Mouse (Mus musculus): ENCODE data around the gene Slc25a35. TPM values are rescaled to one million over a fixed set of nuclear protein-coding genes. Genes with fewer than 3 reads are reported as not detected.
"Not testable (repeated sequence)": the region's sequence is repeated elsewhere in the genome, so short reads cannot be mapped to it uniquely, and the experiment has no call there.

The Slc25a35 gene
- total RNA-seq, 2 experiments from 2014 or later: 4.8 to 5.4 TPM

DNA sequence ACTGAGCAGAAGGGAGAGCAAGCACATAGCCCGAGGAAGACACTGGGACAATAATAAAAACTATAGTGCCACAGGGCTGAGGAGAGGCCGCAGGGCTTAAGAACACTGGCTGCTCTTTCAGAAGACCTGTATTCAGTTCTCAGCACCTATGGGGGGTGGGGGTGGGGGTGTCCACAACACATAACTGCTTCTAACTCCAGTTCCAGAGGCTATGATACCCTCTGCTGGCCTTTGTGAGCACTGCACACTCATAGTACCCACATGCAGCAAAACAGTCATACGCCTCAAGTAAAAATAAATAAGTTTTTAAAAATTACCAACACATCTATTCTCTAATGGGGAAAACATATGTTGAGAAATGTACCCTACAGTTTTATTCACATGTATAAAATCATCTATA, 26.4 kb downstream of the Slc25a35 start:
- DNase-seq (ENCODE audit: low spot score in 2 of 2): peak in 1 of 2 experiments; percentile 38
- intact Hi-C loops (cut with DNase I): no loop called here

DNA sequence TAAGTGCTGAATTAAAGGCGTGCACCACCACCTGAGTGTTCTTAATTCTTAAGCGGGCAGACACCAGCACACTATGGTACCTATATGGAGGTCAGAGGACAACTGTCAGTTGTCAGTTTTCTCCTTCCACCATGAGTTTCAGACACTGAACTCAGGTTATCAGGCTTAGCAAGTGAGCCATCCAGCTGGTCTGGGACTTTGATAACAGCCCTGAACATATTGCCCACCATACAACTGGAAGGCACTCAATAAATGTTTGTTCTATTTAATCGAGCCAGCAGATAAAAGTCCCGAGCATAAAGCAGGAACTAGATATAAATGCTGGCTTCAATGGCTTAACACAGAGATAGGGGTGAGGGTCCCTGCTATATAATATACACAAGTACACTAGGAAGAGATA, 29.1 kb downstream of the Slc25a35 start:
- intact Hi-C loops (cut with DNase I): no loop called here
- DNase-seq (ENCODE audit: low spot score in 2 of 2): no peak

DNA sequence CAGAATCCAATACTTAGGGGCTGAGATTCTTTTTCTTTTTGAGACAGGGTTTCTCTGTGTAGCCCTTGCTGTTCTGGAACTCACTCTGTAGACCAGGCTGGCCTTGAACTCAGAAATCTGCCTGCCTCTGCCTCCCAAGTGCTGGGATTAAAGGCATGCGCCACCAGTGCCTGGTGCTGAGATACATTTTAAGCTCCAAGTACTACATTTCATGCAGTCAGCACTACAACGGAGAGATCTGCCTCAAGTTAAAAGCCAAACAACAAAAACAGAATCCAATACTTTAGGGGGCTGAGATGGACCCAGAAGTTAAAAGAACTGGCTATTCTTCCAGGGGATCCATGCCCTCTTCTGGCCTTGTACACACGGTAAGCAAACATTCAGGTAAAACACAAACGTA, 34.9 kb downstream of the Slc25a35 start:
- intact Hi-C loops (cut with DNase I); DNase-seq (ENCODE audit: low spot score in 2 of 2): not testable (repeated sequence)

DNA sequence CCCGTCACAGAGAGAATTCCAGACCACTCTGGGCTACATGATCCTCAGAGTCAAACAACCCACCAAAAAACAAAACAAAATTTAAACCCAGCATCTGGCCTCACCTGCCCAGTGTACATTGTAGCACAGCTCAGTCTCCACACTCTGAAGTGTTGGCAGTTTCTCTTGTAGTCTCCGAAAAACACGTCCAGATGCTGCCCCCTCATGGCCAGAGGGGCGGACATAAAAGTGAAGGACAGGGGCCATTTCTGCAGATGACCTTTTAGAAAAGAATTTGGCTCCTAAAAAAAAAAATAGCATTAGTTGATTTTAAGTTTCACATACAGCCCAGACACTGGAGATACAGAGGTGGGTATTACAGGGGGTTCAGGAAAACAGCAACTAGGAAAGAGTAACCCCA, 35.7 kb downstream of the Slc25a35 start:
- intact Hi-C loops (cut with DNase I): no loop called here
- no peak for DNase-seq (ENCODE audit: low spot score in 2 of 2)

DNA sequence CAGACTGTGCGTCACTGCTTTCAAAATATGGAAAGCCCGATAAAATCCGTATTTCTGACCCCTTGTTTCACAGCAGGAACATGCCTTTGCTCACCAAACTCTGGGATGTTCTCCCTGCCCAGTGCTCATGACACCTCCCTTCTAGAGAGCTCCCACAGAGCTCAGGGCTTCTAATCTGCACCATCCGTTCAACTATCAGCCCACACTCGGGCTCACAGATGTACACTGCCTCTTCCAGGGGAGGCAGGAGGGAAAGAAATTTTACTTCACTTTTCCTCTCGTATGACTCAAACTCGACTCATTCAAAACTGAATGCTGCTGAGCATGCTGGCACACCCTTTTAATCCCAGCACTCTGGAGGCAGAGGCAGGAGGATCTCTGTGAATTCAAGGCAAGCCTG, 37.3 kb downstream of the Slc25a35 start:
- no peak for DNase-seq (ENCODE audit: low spot score in 2 of 2)
- intact Hi-C loops (cut with DNase I): no loop called here

DNA sequence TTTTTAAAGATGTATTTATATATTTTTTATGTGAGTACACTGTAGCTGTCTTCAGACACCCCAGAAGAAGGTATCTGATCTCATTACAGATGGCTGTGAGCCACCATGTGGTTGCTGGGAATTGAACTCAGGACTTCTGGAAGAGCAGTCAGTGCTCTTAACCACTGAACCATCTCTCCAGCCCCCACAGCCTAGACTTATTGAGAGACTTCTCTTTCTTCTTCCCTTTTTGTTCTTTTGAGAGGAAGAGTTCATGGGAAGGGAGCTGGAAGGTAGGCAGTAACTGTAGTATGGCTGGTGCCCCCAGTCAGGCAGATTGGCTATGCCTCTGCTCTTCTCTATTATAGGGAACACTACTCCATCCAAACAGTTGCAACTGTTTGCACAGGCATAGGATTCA, 38.6 kb downstream of the Slc25a35 start:
- intact Hi-C loops (cut with DNase I); DNase-seq (ENCODE audit: low spot score in 2 of 2): not testable (repeated sequence)

DNA sequence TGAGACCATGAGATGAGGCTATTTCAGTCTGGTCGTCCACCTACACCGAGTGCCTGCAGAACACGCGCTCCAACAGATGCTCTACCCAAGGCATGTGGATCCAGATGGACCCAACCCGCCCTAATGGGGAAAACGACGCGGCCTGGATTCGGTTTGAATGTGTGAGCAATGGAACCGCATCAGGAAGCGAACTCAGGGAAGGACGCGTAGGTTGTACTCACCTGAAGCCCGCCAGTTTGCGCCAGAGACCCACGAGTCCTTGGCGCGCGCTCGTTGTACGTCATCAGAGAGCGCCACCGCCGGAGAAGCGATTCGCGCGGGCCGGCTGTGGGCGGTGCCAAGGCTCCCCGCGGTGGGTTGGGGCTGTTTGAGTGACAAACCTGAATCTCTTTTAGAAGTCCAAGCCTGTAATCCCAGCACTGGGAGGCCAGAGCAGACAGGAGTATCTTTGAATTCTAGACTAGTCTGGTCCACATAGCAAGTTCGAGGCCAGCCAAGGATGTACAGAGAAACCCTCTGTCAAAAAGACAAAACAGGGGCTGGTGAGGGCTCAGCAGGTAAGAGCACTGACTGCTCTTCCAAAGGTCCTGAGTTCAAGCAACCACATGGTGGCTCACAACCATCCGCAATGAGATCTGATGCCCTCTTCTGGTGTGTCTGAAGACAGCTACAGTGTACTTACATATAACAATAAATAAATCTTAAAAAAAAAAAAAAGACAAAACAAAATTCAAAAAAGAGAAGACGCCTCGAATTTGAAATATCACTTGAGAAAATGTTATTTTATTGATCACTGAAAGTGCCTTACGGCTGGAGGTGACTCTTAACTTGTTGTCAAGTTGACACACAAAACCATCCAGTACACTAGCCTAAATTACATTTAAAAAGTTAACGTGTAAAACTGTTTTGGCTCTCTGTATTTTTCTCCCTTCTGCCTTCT, 40.5 kb downstream of the Slc25a35 start, which contains the start of gene Pfas:
Gene Pfas (minus strand): TSS at position 279 of the 940 bp plus-strand sequence.
- DNase-seq (ENCODE audit: low spot score in 2 of 2): peak; percentile 94 to 95
- intact Hi-C loops (cut with DNase I): no loop called here

DNA sequence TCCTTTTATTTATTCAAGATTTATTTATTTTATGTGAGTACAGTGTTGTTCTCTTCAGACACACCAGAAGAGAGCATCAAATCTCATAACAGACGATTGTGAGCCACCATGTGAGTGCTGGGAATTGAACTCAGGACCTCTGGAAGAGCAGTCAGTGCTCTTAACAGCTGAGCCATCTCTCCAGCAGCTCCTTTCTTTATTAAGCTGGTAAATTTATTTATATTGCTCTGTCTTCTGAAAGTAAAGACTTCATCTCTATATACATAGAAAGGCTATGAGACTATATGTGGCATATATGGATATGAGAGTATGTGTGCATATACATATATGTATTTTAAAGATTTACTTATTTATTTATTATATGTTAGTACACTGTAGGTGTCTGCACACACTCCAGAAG, 41.6 kb downstream of the Slc25a35 start:
- intact Hi-C loops (cut with DNase I): no loop called here
- DNase-seq (ENCODE audit: low spot score in 2 of 2): no peak

DNA sequence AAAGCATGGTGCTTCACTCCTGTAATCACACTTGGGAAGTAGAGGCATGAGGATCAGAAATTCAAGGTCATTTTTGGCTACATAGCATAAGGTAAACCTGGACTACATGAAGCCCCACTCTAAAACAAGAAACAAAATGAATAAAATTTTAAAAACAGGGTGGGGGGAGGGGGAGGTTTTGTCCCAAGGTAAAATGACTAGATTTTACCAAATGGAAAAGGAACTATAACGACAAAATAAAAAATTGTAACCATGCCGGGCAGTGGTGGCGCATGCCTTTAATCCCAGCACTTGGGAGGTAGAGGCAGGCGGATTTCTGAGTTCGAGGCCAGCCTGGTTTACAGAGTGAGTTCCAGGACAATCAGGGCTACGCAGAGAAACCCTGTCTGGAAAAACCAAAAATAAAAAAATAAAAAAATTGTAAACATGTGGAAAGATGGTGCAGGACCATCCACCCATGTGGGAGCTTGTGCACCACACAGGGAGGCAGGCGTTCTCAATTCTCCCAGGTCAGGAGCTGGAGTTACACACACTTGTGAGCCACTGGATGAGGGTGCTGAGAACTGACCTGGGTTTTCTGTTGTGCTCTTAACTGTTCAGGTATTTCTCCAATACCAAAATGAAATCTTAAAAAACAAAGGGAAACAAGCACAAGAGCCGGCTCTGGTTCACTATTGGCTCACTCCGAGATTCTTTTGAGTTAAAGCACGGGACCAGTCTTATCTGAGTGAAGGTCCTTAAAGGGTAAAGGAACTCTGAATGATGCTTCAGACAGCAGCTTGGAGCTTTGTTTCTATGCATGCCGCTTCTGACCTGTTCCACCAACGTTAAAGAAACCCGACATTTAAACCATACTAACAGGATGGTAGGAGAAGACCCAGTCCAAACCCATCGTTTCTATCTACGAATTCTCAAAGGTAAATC, 42.7 kb downstream of the Slc25a35 start:
- no peak for DNase-seq (ENCODE audit: low spot score in 2 of 2)
- intact Hi-C loops (cut with DNase I): no loop called here

DNA sequence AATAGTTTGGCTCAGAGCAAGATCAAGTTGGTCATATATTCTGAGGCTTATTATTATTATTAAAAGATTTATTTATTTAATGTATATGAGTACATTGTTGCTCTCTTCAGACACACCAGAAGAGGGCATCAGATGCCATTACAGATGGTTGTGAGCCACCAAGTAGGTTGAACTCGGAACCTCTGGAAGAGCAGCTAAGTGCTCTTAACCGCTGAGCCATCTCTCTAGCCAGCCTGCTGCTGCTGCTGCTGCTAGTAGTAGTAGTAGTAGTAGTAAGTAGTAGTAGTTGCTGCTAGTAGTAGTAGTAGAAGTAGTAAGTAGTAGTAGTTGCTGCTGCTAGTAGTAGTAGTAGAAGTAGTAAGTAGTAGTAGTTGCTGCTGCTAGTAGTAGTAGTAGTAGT, 43.5 kb downstream of the Slc25a35 start:
- intact Hi-C loops (cut with DNase I); DNase-seq (ENCODE audit: low spot score in 2 of 2): not testable (repeated sequence)

DNA sequence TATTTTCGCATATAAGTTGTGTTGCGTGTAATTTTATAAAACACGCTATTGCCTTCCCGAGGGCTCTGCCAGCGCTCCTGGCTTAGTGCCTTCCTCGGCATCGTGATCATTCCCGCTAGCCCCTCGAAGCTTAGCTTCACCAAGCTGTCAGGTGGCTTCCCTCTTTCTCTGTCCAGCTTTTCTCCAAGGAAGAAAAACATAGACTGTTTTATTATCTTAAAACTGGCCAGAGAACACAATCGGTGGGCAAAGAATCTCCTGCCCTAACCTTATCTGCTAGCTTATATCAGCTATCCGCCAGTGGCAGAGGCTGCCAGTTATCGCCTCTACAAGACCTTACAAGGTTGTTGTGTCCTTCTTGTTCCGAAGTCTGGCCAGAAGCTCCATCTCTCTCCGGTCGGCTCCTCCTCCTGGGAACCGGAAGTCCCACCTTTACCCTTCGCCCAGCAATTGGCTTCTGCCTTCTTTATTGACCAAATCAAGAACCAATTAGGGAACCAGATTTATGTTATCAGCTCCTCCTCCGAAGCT, 44.2 kb downstream of the Slc25a35 start:
- intact Hi-C loops (cut with DNase I): no loop called here
- DNase-seq (ENCODE audit: low spot score in 2 of 2): peak; percentile 89 to 93

DNA sequence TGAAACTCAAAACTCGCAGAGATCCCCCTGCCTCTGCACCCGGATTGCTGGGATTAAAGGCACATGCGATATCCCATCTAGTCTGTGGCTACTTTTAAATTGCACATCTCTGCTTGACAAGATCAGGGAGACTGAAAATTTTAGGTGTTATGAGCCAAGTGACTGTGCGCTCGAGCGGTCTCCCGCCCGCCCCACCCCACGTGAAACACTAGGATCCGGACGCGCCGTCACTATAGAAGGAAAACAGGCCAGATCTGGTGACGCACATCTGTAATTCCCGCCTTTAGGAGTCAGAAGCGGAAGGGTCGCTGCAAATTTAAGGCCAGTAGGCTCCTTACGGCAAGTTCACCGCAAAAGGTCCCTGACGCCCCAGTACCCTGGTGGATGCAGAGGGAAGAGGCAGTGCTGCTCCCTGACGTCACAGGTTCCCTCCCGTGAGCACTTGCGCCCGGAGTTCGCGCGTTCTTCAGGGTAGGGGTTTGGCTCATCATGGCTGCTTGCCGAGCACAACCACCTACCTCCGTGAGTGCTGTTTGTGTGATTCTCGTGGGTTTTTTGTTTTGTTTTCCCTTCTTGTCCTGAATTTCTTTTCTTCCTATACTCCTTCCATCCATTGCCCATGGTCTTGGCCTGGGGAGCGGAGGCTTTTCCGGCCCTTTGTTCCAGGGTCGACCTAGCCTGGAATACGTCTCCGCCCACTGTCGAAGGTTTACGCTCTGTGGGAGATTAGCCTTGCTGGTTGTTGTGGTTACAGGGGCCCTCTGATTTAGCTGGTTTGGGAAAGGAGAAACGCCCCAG, 47.9 kb downstream of the Slc25a35 start, which contains the start of gene Ctc1:
Gene Ctc1 (plus strand): TSS at position 268 of the 798 bp plus-strand sequence.
- peak; percentile 88 to 90 for DNase-seq (ENCODE audit: low spot score in 2 of 2)
- intact Hi-C loops (cut with DNase I): no loop called here

DNA sequence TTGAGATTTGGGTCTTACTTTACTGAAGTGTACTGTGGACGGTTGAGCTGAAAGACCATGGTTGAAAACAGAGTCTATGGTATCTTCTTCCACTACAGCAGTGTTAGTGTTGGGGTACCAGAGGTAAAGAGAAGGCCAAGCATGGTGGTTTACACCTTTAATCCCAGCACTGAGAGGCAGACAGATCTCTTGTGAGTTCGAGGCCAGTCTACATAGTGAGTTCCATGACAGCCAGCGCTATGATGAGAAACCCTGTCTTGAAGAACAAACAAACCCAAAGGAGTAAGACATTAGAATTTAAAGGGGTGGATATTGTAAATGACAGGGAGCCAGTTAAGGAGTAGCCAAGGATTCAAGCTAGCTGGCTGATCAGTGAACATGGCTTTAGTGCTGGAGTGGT, 48.8 kb downstream of the Slc25a35 start:
- intact Hi-C loops (cut with DNase I): no loop called here
- no peak for DNase-seq (ENCODE audit: low spot score in 2 of 2)

DNA sequence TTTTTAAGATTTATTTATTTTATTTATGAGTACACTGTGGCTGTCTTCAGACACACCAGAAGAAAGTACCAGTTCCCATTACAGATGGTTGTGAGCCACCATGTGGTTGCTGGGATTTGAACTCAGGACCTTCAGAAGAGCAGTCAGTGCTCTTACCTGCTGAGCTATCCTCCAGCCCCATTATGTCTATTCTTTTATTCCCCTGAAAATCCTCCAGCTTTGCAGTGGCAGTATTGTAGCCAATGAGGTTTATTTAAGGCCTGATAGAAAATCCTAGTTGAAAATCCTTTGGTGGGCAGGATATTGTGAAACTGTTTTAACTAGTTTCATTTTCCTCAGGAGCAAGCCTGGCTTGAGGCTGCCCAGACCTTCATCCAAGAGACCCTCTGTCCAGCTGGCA, 52.8 kb downstream of the Slc25a35 start:
- no peak for DNase-seq (ENCODE audit: low spot score in 2 of 2)
- intact Hi-C loops (cut with DNase I): no loop called here

Small RNAs within 50 kb of the gene (microRNA-seq; reads per million reads assigned to microRNA genes)
- 0.26 to 1.3 reads per million in 2 experiments for gene Mir3062

Other genes starting within 250 kb of the Slc25a35 start
- 10 to 100 TPM; 96.7 to 99.5 TPM for gene Ndel1, start 96.3 kb upstream of the Slc25a35 start, total RNA-seq (2021)
- not detected for gene Rnf222, start 79.6 kb upstream of the Slc25a35 start, total RNA-seq (2021)
- 100 to 1,000 TPM; 597 to 631 TPM for gene Rpl26, start 66.5 kb upstream of the Slc25a35 start, total RNA-seq (2021)
- under 1 TPM in 1 of 2 experiments, not detected in 1; 0.88 TPM for gene Odf4, start 41.0 kb upstream of the Slc25a35 start, total RNA-seq (2021)
- 10 to 100 TPM; 20.9 to 22.6 TPM for gene Arhgef15, start 10.7 kb upstream of the Slc25a35 start, total RNA-seq (2021)
- 10 to 100 TPM; 14.6 to 17.2 TPM for gene Rangrf, start 7.1 kb downstream of the Slc25a35 start, total RNA-seq (2021)
- gene Pfas, start 40.3 kb downstream of the Slc25a35 start, total RNA-seq (2021): 10 to 100 TPM; 19.6 to 23.5 TPM
- 10 to 100 TPM; 39.1 to 40.5 TPM for gene Ctc1, start 47.8 kb downstream of the Slc25a35 start, total RNA-seq (2021)
- 1 to 10 TPM in 1 of 2 experiments, under 1 TPM in 1; 0.86 to 1.2 TPM for gene Aurkb, start 77.5 kb downstream of the Slc25a35 start, total RNA-seq (2021)
- 10 to 100 TPM; 26.1 to 29.2 TPM for gene Borcs6, start 91.6 kb downstream of the Slc25a35 start, total RNA-seq (2021)
- 10 to 100 TPM; 14.2 to 16.9 TPM for gene Tmem107, start 102.7 kb downstream of the Slc25a35 start, total RNA-seq (2021)
- gene Vamp2, start 120.4 kb downstream of the Slc25a35 start, total RNA-seq (2021): 1,000 to 10,000 TPM; 1,220 to 1,271 TPM
- 100 to 1,000 TPM in 1 of 2 experiments, 10 to 100 TPM in 1; 90.4 to 112 TPM for gene Per1, start 127.1 kb downstream of the Slc25a35 start, total RNA-seq (2021)
- gene Hes7, start 152.3 kb downstream of the Slc25a35 start, total RNA-seq (2021): under 1 TPM; 0.55 to 0.70 TPM
- under 1 TPM; 0.27 to 0.51 TPM for gene 9130213A22Rik, start 154.5 kb downstream of the Slc25a35 start, total RNA-seq (2021)
- gene Aloxe3, start 157.8 kb downstream of the Slc25a35 start, total RNA-seq (2021): 1 to 10 TPM; 3.7 to 5.7 TPM
- 1 to 10 TPM; 1.5 to 1.9 TPM for gene Alox12b, start 188.9 kb downstream of the Slc25a35 start, total RNA-seq (2021)
- gene Alox8, start 229.7 kb downstream of the Slc25a35 start, total RNA-seq (2021): 1 to 10 TPM; 3.7 to 4.1 TPM

Data from left cerebral cortex, postnatal 14 days (tissue).